Mouse (Mus musculus) layer of hippocampus, postnatal 36 days (tissue): ENCODE results near the gene Carmil1. TPM values are rescaled to one million over a fixed set of nuclear protein-coding genes. Genes with fewer than 3 reads are reported as not detected.

Experiments used
- DNase-seq, 2 experiments: peaks; one replicate each; pipeline ENCODE4 v3.0.0; 2022
- total RNA-seq, 2 experiments: library from RNA; stranded (reverse); gene quantifications; 2 replicates each; pipeline ENCODE4 v1.2.3; 2021

Gene Carmil1
- total RNA-seq, 2 experiments from 2014 or later = 46.4 to 47.3 TPM

GRCm38 (mm10) chr13:24206097-24206496 is 74.5 kb downstream of the Carmil1 start:
- peak in 1 of 2 experiments; percentile 36 for DNase-seq

- no peak for DNase-seq
These were observed 78.3 kb downstream of the Carmil1 start for GRCm38 (mm10) chr13:24202314-24202713.

- DNase-seq = no peak
These were observed 80.6 kb downstream of the Carmil1 start for GRCm38 (mm10) chr13:24199861-24200543.

- no peak for DNase-seq
These were observed 82.1 kb downstream of the Carmil1 start for GRCm38 (mm10) chr13:24198396-24198924.

- DNase-seq = no peak
These were observed 85.2 kb downstream of the Carmil1 start for GRCm38 (mm10) chr13:24195371-24195770.

GRCm38 (mm10) chr13:24194018-24194417 is 86.6 kb downstream of the Carmil1 start:
- no peak for DNase-seq

- DNase-seq = no peak
These were observed 89.5 kb downstream of the Carmil1 start for GRCm38 (mm10) chr13:24190875-24191663.

GRCm38 (mm10) chr13:24187026-24187425 is 93.6 kb downstream of the Carmil1 start:
- no peak for DNase-seq

GRCm38 (mm10) chr13:24185641-24186040 is 95.0 kb downstream of the Carmil1 start:
- no peak for DNase-seq

- DNase-seq = no peak
These were observed 97.7 kb downstream of the Carmil1 start for GRCm38 (mm10) chr13:24182878-24183277.

GRCm38 (mm10) chr13:24179538-24179937 is 101.1 kb downstream of the Carmil1 start:
- DNase-seq = no peak

- no peak for DNase-seq
These were observed 103.0 kb downstream of the Carmil1 start for GRCm38 (mm10) chr13:24177600-24177999.

GRCm38 (mm10) chr13:24176835-24177234 is 103.8 kb downstream of the Carmil1 start:
- DNase-seq = no peak

- DNase-seq = no peak
These were observed 110.9 kb downstream of the Carmil1 start for GRCm38 (mm10) chr13:24169658-24170057.

GRCm38 (mm10) chr13:24163368-24163767 is 117.2 kb downstream of the Carmil1 start:
- DNase-seq = no peak

- DNase-seq = no peak
These were observed 119.5 kb downstream of the Carmil1 start for GRCm38 (mm10) chr13:24161105-24161504.

- no peak for DNase-seq
These were observed 120.6 kb downstream of the Carmil1 start for GRCm38 (mm10) chr13:24159972-24160371.

- no peak for DNase-seq
These were observed 121.2 kb downstream of the Carmil1 start for GRCm38 (mm10) chr13:24159190-24159965.

- DNase-seq = no peak
These were observed 123.0 kb downstream of the Carmil1 start for GRCm38 (mm10) chr13:24157560-24158011.

GRCm38 (mm10) chr13:24155190-24155589 is 125.4 kb downstream of the Carmil1 start:
- no peak for DNase-seq

- no peak for DNase-seq
These were observed 126.1 kb downstream of the Carmil1 start for GRCm38 (mm10) chr13:24154281-24155061.

GRCm38 (mm10) chr13:24152610-24153009 is 128.0 kb downstream of the Carmil1 start:
- no peak for DNase-seq
